Mouse (Mus musculus): ENCODE measurements at regions not wholly inside any gene's neighbourhood (a gene's known extent, or its start where the extent isn't known, plus 50 kb on each side); places are given as distances from the start of the nearest gene placed in this dataset.

GRCm38 (mm10) chr9:41474244-41474944, 312.9 kb upstream of the Ubash3b start:
- no peak for TF ChIP-seq POLR2A (IDR thresholded peaks at IDR 0.05; ENCODE audit: control insufficient read depth, low read depth, low read length)
- peak; percentile 90 for TF ChIP-seq CTCF (IDR thresholded peaks at IDR 0.05; ENCODE audit: control insufficient read depth, insufficient read depth, insufficient replicate concordance, low read depth, low read length)
- peak overlapping the region; percentile 75; the same call in 1 of the 2 replicates for H3K4me3 ChIP-seq (ENCODE audit: control insufficient read depth, low read depth, low read length)
- H3K36me3 ChIP-seq (ENCODE audit: control insufficient read depth, insufficient read depth, low read length), result no peaks in the 10 kb centered on the region
- H3K4me1 ChIP-seq (ENCODE audit: control insufficient read depth, insufficient read depth, low read length), result peaks cover 5% of the 10 kb centered on the region
- no peaks in the 10 kb centered on the region for H3K27me3 ChIP-seq (ENCODE audit: control insufficient read depth, insufficient read depth, low read length)
- H3K27ac ChIP-seq (ENCODE audit: control insufficient read depth, insufficient read depth, low read depth, low read length), result peak overlapping the region; percentile 93

GRCm38 (mm10) chr9:41473506-41473905, 312.0 kb upstream of the Ubash3b start:
- H3K27me3 ChIP-seq (ENCODE audit: control insufficient read depth, insufficient read depth, low read length), result no peaks in the 10 kb centered on the region
- TF ChIP-seq CTCF (IDR thresholded peaks at IDR 0.05; ENCODE audit: control insufficient read depth, insufficient read depth, insufficient replicate concordance, low read depth, low read length), result no peak
- TF ChIP-seq POLR2A (IDR thresholded peaks at IDR 0.05; ENCODE audit: control insufficient read depth, low read depth, low read length), result no peak
- H3K27ac ChIP-seq (ENCODE audit: control insufficient read depth, insufficient read depth, low read depth, low read length), result no peak overlapping the region
- no peak overlapping the region for H3K4me3 ChIP-seq (ENCODE audit: control insufficient read depth, low read depth, low read length)
- no peaks in the 10 kb centered on the region for H3K36me3 ChIP-seq (ENCODE audit: control insufficient read depth, insufficient read depth, low read length)
- peaks cover 5% of the 10 kb centered on the region for H3K4me1 ChIP-seq (ENCODE audit: control insufficient read depth, insufficient read depth, low read length)

GRCm38 (mm10) chr9:41471345-41471744, 309.8 kb upstream of the Ubash3b start:
- TF ChIP-seq POLR2A (IDR thresholded peaks at IDR 0.05; ENCODE audit: control insufficient read depth, low read depth, low read length), result no peak
- no peak for TF ChIP-seq CTCF (IDR thresholded peaks at IDR 0.05; ENCODE audit: control insufficient read depth, insufficient read depth, insufficient replicate concordance, low read depth, low read length)
- H3K27me3 ChIP-seq (ENCODE audit: control insufficient read depth, insufficient read depth, low read length), result no peaks in the 10 kb centered on the region
- H3K36me3 ChIP-seq (ENCODE audit: control insufficient read depth, insufficient read depth, low read length), result no peaks in the 10 kb centered on the region
- peaks cover 5% of the 10 kb centered on the region for H3K4me1 ChIP-seq (ENCODE audit: control insufficient read depth, insufficient read depth, low read length)
- H3K4me3 ChIP-seq (ENCODE audit: control insufficient read depth, low read depth, low read length), result no peak overlapping the region
- H3K27ac ChIP-seq (ENCODE audit: control insufficient read depth, insufficient read depth, low read depth, low read length), result no peak overlapping the region

- H3K27ac ChIP-seq (ENCODE audit: control insufficient read depth, insufficient read depth, low read depth, low read length), result no peak overlapping the region
- no peaks in the 10 kb centered on the region for H3K36me3 ChIP-seq (ENCODE audit: control insufficient read depth, insufficient read depth, low read length)
- H3K4me1 ChIP-seq (ENCODE audit: control insufficient read depth, insufficient read depth, low read length), result peaks cover 3% of the 10 kb centered on the region; the same call in 1 of the 2 replicates
- TF ChIP-seq CTCF (IDR thresholded peaks at IDR 0.05; ENCODE audit: control insufficient read depth, insufficient read depth, insufficient replicate concordance, low read depth, low read length), result no peak
- TF ChIP-seq POLR2A (IDR thresholded peaks at IDR 0.05; ENCODE audit: control insufficient read depth, low read depth, low read length), result no peak
- H3K27me3 ChIP-seq (ENCODE audit: control insufficient read depth, insufficient read depth, low read length), result no peaks in the 10 kb centered on the region
- H3K4me3 ChIP-seq (ENCODE audit: control insufficient read depth, low read depth, low read length), result no peak overlapping the region
Measured at GRCm38 (mm10) chr9:41470010-41470409, 308.5 kb upstream of the Ubash3b start.

- Histone ChIP-seq H3K27ac (ENCODE audit: control insufficient read depth, insufficient read depth, low read depth, low read length) (no peak overlapping the region), H3K27me3 (ENCODE audit: control insufficient read depth, insufficient read depth, low read length) (no peaks in the 10 kb centered on the region), H3K4me1 (ENCODE audit: control insufficient read depth, insufficient read depth, low read length) (no peaks in the 10 kb centered on the region), H3K4me3 (ENCODE audit: control insufficient read depth, low read depth, low read length) (no peak overlapping the region), H3K36me3 (ENCODE audit: control insufficient read depth, insufficient read depth, low read length) (no peaks in the 10 kb centered on the region)
- no peak for TF ChIP-seq POLR2A (IDR thresholded peaks at IDR 0.05; ENCODE audit: control insufficient read depth, low read depth, low read length)
- no peak for TF ChIP-seq CTCF (IDR thresholded peaks at IDR 0.05; ENCODE audit: control insufficient read depth, insufficient read depth, insufficient replicate concordance, low read depth, low read length)
Measured at GRCm38 (mm10) chr9:41469414-41469813, 307.9 kb upstream of the Ubash3b start.

GRCm38 (mm10) chr9:41464057-41464685, 302.7 kb upstream of the Ubash3b start:
- no peaks in the 10 kb centered on the region for H3K27me3 ChIP-seq (ENCODE audit: control insufficient read depth, insufficient read depth, low read length)
- peaks cover 2% of the 10 kb centered on the region for H3K4me1 ChIP-seq (ENCODE audit: control insufficient read depth, insufficient read depth, low read length)
- TF ChIP-seq POLR2A (IDR thresholded peaks at IDR 0.05; ENCODE audit: control insufficient read depth, low read depth, low read length), result no peak
- TF ChIP-seq CTCF (IDR thresholded peaks at IDR 0.05; ENCODE audit: control insufficient read depth, insufficient read depth, insufficient replicate concordance, low read depth, low read length), result no peak
- H3K27ac ChIP-seq (ENCODE audit: control insufficient read depth, insufficient read depth, low read depth, low read length), result no peak overlapping the region
- H3K36me3 ChIP-seq (ENCODE audit: control insufficient read depth, insufficient read depth, low read length), result no peaks in the 10 kb centered on the region
- H3K4me3 ChIP-seq (ENCODE audit: control insufficient read depth, low read depth, low read length), result no peak overlapping the region

- Histone ChIP-seq H3K4me1 (ENCODE audit: control insufficient read depth, insufficient read depth, low read length) (peaks cover 2% of the 10 kb centered on the region), H3K36me3 (ENCODE audit: control insufficient read depth, insufficient read depth, low read length) (no peaks in the 10 kb centered on the region), H3K4me3 (ENCODE audit: control insufficient read depth, low read depth, low read length) (no peak overlapping the region), H3K27ac (ENCODE audit: control insufficient read depth, insufficient read depth, low read depth, low read length) (no peak overlapping the region), H3K27me3 (ENCODE audit: control insufficient read depth, insufficient read depth, low read length) (no peaks in the 10 kb centered on the region)
- TF ChIP-seq CTCF (IDR thresholded peaks at IDR 0.05; ENCODE audit: control insufficient read depth, insufficient read depth, insufficient replicate concordance, low read depth, low read length), result peak; percentile 88
- no peak for TF ChIP-seq POLR2A (IDR thresholded peaks at IDR 0.05; ENCODE audit: control insufficient read depth, low read depth, low read length)
Measured at GRCm38 (mm10) chr9:41461742-41462141, 300.2 kb upstream of the Ubash3b start.
